Mouse (Mus musculus) embryo, embryonic 10 days (tissue): Measurements from ENCODE around the gene Npy.

Experiments used
- DNase-seq: peaks from one replicate; pipeline ENCODE4 v3.0.0-alpha.2; 2015; ENCODE audit warnings: low spot score

The Npy gene

DNA sequence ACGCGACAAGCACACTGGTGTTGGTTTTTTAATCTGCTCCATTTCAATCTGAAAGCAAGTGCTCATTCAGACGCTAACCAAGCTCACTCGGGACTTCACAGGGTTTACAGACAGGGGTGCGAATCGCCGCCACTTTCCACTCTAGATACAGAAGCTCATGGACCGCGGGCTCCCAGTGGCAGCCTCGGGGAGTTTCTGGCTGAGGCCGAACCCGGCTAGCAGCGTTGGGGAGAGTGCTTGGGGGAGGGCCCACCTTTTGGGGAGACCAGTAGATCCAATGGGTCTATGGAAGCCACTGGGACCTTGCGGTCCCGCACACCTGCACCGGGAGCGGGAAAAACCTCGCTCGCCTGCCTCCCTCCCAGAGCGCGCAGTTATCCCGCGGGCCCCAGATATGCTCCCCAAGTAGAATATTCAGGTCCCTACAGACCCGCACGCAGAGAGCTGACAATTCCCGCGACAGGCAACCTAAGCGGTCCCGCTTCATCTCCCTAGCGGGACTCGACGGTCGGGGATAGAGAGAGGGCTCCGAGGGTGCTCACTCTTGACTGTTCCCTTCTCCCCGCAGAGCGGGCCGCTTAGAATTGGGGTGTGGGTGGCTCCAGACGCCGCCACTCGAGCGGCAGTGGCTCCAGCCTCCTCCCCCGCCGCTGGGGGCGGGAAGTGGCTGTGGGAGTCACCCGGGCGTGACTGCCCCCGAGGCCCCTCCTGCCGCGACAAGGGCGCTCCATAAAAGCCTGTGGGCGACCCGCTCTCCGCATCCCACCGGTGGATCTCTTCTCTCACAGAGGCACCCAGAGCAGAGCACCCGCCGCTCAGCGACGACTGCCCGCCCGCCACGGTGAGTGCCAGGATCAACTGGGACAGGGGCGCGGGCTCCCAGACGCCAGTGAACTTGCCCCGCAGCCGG, at the start of gene Npy:
Gene Npy (plus strand): TSS at position 750 of the 910 bp plus-strand sequence.
- peak; percentile 48 for DNase-seq

DNA sequence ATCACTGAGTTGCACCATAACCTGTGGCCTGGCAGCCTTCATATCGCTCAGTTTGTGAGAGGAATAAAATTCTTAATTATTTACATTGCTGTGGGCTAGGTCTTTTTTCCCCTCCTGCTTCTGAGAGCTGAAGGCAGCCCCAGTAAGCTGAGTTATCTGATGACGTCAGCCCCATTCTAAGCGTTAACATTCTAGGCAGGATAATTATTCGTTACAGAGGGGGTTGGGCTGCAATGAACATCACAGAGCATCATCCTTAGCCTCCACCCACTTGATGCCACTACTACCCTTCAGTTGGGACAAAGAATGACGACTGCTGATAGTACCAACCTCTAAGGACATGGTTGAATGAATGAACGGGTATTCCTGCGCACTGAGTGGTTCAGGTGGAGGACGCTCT, 47.5 kb upstream of the Npy start:
- DNase-seq, result no peak

- DNase-seq, result no peak
These were observed 44.4 kb upstream of the Npy start for GRCm38 (mm10) chr6:49778109-49778508.

GRCm38 (mm10) chr6:49778729-49779128, 43.8 kb upstream of the Npy start:
- no peak for DNase-seq

GRCm38 (mm10) chr6:49779606-49780005, 42.9 kb upstream of the Npy start:
- DNase-seq, result peak; percentile 43

GRCm38 (mm10) chr6:49780846-49781400, 41.6 kb upstream of the Npy start:
- DNase-seq, result no peak

DNA sequence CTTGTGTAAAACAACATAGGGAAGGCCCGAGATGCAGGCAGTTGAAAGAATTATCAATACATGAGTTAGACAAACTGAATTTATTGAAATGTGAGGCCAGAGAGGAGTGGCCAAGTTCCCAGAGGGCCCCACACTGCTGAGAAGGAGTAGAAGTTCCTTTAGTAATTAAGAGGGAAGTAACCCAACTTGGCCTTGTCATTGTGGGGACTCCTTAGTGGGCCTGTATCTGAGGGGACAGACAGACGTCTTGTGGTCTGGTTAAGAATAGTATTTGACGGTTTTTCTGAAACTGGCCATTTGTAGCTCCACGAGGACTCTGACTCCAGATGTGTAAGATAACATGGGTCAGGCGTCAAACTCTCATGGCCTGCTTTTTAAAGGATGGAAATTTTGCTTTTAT, 40.7 kb upstream of the Npy start:
- DNase-seq, result no peak

DNA sequence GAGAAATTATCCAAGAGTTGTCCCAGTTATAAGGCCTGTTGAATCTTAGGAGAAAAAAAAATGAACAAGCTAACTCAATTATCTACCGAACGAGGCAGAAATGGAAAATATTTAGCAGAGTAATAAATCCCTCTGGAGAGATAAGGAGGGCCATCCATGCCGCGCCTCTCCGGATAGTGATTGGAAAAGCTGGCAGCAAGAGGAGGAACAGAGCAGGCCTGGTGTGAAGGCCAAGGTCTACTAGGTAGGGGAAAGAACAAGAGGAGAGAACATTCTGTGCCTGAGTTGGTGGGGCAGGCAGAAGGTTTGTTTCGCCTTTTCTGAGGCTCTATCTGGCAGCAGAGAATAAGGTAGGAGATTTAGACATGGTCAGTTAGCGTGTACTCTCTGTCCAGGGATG, 39.8 kb upstream of the Npy start:
- no peak for DNase-seq

GRCm38 (mm10) chr6:49792524-49792923, 30.0 kb upstream of the Npy start:
- peak; percentile 50 for DNase-seq

DNA sequence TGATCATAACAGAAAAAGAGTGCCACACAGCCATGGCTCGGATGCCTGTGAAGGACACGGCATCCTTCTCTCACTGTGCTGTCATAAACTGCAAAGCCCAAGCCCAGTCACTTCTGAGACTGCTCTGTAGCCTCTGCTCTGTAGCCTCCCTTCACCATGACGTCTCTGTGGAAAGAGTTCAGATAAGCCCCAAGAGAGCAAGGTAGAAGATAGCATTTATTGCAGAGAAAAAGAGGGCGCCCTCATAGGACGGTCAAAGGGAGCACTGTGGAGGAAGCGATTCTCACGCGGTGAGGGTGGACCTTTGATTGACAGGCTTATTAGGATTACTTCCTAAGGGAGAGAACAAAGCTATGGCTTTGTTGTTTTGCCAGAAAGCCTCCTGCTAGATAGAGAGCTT, 18.4 kb upstream of the Npy start:
- DNase-seq, result no peak

- DNase-seq, result peak; percentile 38
These were observed 14.4 kb upstream of the Npy start for GRCm38 (mm10) chr6:49808076-49808475.

GRCm38 (mm10) chr6:49817183-49817582, 5.3 kb upstream of the Npy start:
- no peak for DNase-seq

GRCm38 (mm10) chr6:49817625-49818024, 4.9 kb upstream of the Npy start:
- DNase-seq, result no peak

DNA sequence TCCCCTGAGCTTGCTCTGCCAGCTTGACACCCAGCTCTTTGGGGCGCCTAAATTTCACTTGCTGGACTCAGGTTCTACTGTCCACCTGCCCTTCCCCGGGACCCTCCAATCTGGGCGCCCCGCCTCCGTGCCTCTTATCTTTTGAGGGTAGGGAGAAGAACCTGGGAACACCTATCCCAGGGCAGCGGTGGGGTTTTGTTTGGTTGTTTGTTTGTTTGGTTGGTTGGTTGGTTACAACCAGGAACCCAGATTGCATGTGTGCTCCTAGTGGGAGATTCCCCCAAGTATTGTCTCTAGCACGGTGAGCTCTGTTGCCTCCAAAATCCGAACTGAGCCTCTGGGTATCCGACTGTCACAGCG, 341 bp downstream of the Npy start:
- no peak for DNase-seq

GRCm38 (mm10) chr6:49823371-49823770, 861 bp downstream of the Npy start:
- no peak for DNase-seq

GRCm38 (mm10) chr6:49823821-49824220, 1.3 kb downstream of the Npy start:
- no peak for DNase-seq

GRCm38 (mm10) chr6:49831579-49831978, 9.1 kb downstream of the Npy start:
- no peak for DNase-seq

- DNase-seq, result no peak
These were observed 34.3 kb downstream of the Npy start for GRCm38 (mm10) chr6:49856830-49857229.

- no peak for DNase-seq
These were observed 45.1 kb downstream of the Npy start for GRCm38 (mm10) chr6:49867571-49867970.

GRCm38 (mm10) chr6:49871071-49871470, 48.6 kb downstream of the Npy start:
- DNase-seq, result no peak

- DNase-seq, result no peak
These were observed 51.0 kb downstream of the Npy start for GRCm38 (mm10) chr6:49873556-49873955.

DNA sequence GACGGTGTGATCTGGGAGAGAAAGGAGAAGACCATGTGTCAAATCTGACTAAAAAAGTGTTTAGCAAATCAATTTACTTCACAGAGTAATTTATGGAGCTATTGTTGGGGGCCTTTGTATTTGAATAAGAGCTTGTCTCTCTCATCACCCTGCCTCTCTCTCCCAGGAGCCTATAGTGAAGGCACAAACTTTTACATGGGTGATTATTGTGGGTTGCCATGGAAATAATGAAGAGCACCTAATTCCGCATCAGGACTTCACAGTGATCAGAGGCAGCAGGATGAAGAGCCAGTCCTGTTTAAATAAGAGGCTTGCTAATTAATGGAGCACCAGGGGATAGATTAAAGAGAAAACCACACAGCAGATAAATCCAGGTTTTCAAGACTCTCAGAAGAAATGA, 52.6 kb downstream of the Npy start:
- no peak for DNase-seq

DNA sequence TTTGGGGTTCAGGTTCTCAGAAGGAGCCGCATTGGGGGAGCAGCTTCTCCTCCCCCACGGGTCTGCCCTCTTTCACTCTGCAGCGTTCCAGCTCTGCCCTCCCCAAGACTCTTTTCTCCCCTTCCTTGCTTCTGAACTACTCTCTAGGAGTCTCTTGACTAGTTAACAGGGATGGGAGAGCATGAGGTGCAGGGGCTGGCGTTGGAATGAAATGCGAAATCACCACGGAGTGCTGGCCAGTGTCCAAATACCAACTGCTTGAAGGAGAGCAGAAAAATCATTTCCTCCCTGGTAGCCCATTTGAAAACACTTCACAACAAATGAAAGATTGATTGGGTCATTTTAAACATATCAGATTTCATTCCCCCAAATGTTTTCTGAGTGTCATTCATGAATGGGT, 53.3 kb downstream of the Npy start:
- no peak for DNase-seq
